34 mouse cellular contexts compared by ENCODE assay signal in genomic region chr5:142483581-142483980, GRCm38 (mm10). TPM values are rescaled to one million over a fixed set of nuclear protein-coding genes. Genes with fewer than 3 reads are reported as not detected.
"Had no signal": no experiment of that assay in that cellular context is flagged by ENCODE, and none has a peak within 500 bp of the region (broad histone marks: within the 10 kb centered on the region; RNA-seq: fewer than 3 reads in every experiment).

No protein-coding gene starts in this region.

- H3K4me3 ChIP-seq: limb, embryonic 10.5 days; limb, embryonic 12.5 days; limb, embryonic 13.5 days; limb, embryonic 15.5 days; liver, embryonic 12.5 days; liver, embryonic 13.5 days; liver, embryonic 15.5 days; lung, embryonic 15.5 days; midbrain, embryonic 10.5 days; midbrain, embryonic 12.5 days; midbrain, embryonic 13.5 days; midbrain, embryonic 15.5 days; myocyte; neural tube, embryonic 12.5 days had no signal

- DNase-seq: left cerebral cortex, postnatal 4 days; liver; liver, embryonic 13.5 days; liver, postnatal 0 days; lung, adult 18-20 months; lung, adult 2 months; lung, embryonic 14.5 days; lung, postnatal 10 days; lung, postnatal 14 days; lung, postnatal 36 days; lung, postnatal 4 days; midbrain, embryonic 14.5 days had no signal

- H3K9ac ChIP-seq: limb, embryonic 12.5 days; limb, embryonic 13.5 days; limb, embryonic 15.5 days; liver, embryonic 12.5 days; liver, embryonic 13.5 days; liver, embryonic 14.5 days; liver, embryonic 15.5 days; liver, postnatal 0 days; lung, embryonic 14.5 days; lung, embryonic 15.5 days; midbrain, embryonic 12.5 days; midbrain, embryonic 13.5 days; midbrain, embryonic 15.5 days; neural tube, embryonic 12.5 days had no signal

- H3K4me1 ChIP-seq: liver, embryonic 15.5 days; midbrain, embryonic 13.5 days had no signal

- H3K36me3 ChIP-seq: limb, embryonic 10.5 days; limb, embryonic 12.5 days; limb, embryonic 13.5 days; limb, embryonic 15.5 days; liver, embryonic 12.5 days; liver, embryonic 13.5 days; liver, embryonic 15.5 days; lung, embryonic 15.5 days; midbrain, embryonic 10.5 days; midbrain, embryonic 12.5 days; midbrain, embryonic 13.5 days; midbrain, embryonic 15.5 days had no signal

- H3K27ac ChIP-seq: limb, embryonic 10.5 days; limb, embryonic 12.5 days; limb, embryonic 13.5 days; limb, embryonic 15.5 days; liver, embryonic 12.5 days; liver, embryonic 13.5 days; liver, embryonic 14.5 days; liver, embryonic 15.5 days; lung, embryonic 15.5 days; macrophage; midbrain, embryonic 10.5 days; midbrain, embryonic 12.5 days; midbrain, embryonic 13.5 days; midbrain, embryonic 15.5 days; neural tube, embryonic 12.5 days had no signal

- H3K9me3 ChIP-seq: limb, embryonic 10.5 days; limb, embryonic 12.5 days; limb, embryonic 13.5 days; limb, embryonic 15.5 days; liver, embryonic 12.5 days; liver, embryonic 13.5 days; liver, embryonic 15.5 days; lung, embryonic 15.5 days; megakaryocyte, embryonic 14.5 days; midbrain, embryonic 10.5 days; midbrain, embryonic 12.5 days; midbrain, embryonic 13.5 days; midbrain, embryonic 15.5 days; neural tube, embryonic 12.5 days had no signal

RNA-seq across cellular contexts. Expression of gene Papolb, which starts 46.3 kb away (rescaled TPM):
- total RNA-seq: liver, adult 2 months; megakaryocyte progenitor cell, adult 5-6 weeks; megakaryocyte, adult 5-6 weeks; megakaryocyte-erythroid progenitor cell, adult 5-6 weeks; monocyte, adult 5-6 weeks had no signal
- polyA plus RNA-seq: liver, adult 2 months; liver, embryonic 13.5 days; liver, embryonic 14.5 days; liver, embryonic 15.5 days; liver, embryonic 16.5 days; liver, postnatal 0 days; macrophage had no signal
